ENCODE assay signal across 8 mouse cellular contexts in the genomic region with DNA sequence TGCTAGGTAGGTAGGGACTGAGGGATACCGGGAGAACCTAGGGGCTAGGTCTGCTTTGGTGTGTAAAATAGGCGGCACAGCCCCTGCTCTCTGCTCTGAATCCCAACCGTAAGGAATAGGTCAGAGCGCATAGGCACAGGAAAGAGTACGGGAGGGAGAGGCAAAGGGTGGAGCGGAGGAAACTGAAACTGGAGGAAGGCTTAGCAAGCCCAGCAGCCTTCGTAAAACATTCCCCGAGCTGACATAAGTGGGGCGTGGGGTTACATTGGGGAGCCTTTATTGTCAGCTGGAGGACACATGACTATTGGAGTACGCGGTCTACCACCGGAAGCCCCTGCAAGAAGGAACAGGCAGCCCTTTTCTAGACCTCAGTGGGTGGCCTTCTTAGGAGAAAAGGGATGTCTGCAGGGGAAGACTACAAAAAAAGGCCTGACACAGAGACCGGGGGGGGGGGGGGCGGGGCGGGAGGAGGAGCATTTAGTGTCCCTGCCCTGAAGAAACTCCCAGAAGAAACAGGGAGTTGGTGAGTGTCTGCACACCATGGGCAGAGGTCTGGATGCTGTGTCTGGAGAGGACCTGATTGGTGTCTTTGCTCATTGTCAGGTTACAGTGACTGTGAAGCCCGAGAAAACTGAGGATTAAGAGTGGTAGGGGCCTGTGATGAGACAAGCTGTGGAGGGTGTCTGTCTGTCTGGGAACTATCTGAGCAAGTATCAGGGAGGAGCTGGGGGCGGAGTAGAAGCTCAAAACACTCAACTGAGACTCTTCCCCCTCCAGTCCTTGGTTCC. TPM values are rescaled to one million over a fixed set of nuclear protein-coding genes. Genes with fewer than 3 reads are reported as not detected.
DNase-seq lines count a peak whose midpoint lies in the region; ATAC-seq and TF ChIP-seq lines count a peak whose summit lies in the region.

No protein-coding gene starts in this region.

- peak; percentile 84 for ATAC-seq in embryonic facial prominence, embryonic 11.5 days (replicated peaks; ENCODE audit: insufficient number of reproducible peaks, low FRiP score, low TSS enrichment, low read depth)
- peak; percentile 11; the same call in 1 of the 2 replicates for ATAC-seq in liver, embryonic 14.5 days (ENCODE audit: insufficient read depth)

- no peaks in the 10 kb centered on the region for H3K27me3 ChIP-seq in embryonic facial prominence, embryonic 11.5 days (ENCODE audit: control insufficient read depth, insufficient read depth, low read length)
- H3K27me3 ChIP-seq in heart, embryonic 10.5 days (ENCODE audit: insufficient read depth, poor library complexity, severe bottlenecking): no peaks in the 10 kb centered on the region
- no peaks in the 10 kb centered on the region for H3K27me3 ChIP-seq in liver, embryonic 14.5 days (ENCODE audit: control insufficient read depth, insufficient read depth, low read length)
- H3K27me3 ChIP-seq in thymus, adult 2 months (ENCODE audit: control insufficient read depth, insufficient read depth, low read length): no peaks in the 10 kb centered on the region

- H3K4me3 ChIP-seq in embryonic facial prominence, embryonic 11.5 days (ENCODE audit: low read depth, low read length): peak overlapping the region; percentile 24
- peak overlapping the region; percentile 60 for H3K4me3 ChIP-seq in heart, embryonic 10.5 days
- H3K4me3 ChIP-seq in liver, embryonic 14.5 days (ENCODE audit: insufficient read depth in 1 of 2, low read depth in 2 of 2, low read length in 2 of 2): peak overlapping the region; percentile 28 to 34
- H3K4me3 ChIP-seq in thymus, adult 2 months (ENCODE audit: control insufficient read depth, insufficient read depth, low read length): peak overlapping the region; percentile 41

- H3K4me1 ChIP-seq in embryonic facial prominence, embryonic 11.5 days (ENCODE audit: control insufficient read depth, insufficient read depth, low read length): no peaks in the 10 kb centered on the region; the same call in 1 of the 2 replicates
- peaks cover 3% of the 10 kb centered on the region; the same call in 1 of the 2 replicates for H3K4me1 ChIP-seq in heart, embryonic 10.5 days
- H3K4me1 ChIP-seq in liver, embryonic 14.5 days (replicated peaks; ENCODE audit: control insufficient read depth in 2 of 2, insufficient read depth in 2 of 2, low read length in 1 of 2): peaks cover 0 to 5% of the 10 kb centered on the region in 2 experiments; a peak in 2 of 4 replicates
- H3K4me1 ChIP-seq in thymus, adult 2 months (replicated peaks; ENCODE audit: control insufficient read depth, insufficient read depth, low read length): peaks cover 10% of the 10 kb centered on the region

- DNase-seq in 3T3-L1 (ENCODE audit: low read depth, low spot score): peak; percentile 28
- peak; percentile 64 for DNase-seq in adrenal gland, adult 2 months
- DNase-seq in embryonic facial prominence, embryonic 11.5 days (ENCODE audit: low spot score): peak; percentile 73
- DNase-seq in heart, embryonic 10.5 days (ENCODE audit: low spot score): no peak
- DNase-seq in kidney, adult 8-10 months: peak; percentile 36 to 61
- DNase-seq in liver, embryonic 14.5 days (ENCODE audit: low read depth in 3 of 3, low spot score in 3 of 3): peak in 1 of 3 experiments; percentile 6
- DNase-seq in naive thymus-derived CD4-positive, alpha-beta T cell, adult 2 months (ENCODE audit: low read depth): peak; percentile 54
- peak; percentile 26 for DNase-seq in thymus, adult 2 months

- TF ChIP-seq POLR2A in thymus, adult 2 months (IDR thresholded peaks at IDR 0.05; ENCODE audit: control insufficient read depth, extremely low read depth, insufficient read depth, low read length, poor library complexity): no peak

- 5% methylated on average over 14 of the region's 17 CpGs for WGBS in embryonic facial prominence, embryonic 11.5 days
- 4% methylated on average over 14 of the region's 17 CpGs for WGBS in heart, embryonic 10.5 days
- WGBS in liver, embryonic 14.5 days (ENCODE audit: insufficient replicate concordance): 5% methylated on average over 14 of the region's 17 CpGs
- WGBS in thymus, adult 2 months: 5% methylated on average over 14 of the region's 17 CpGs

- H3K4me2 ChIP-seq in embryonic facial prominence, embryonic 11.5 days (ENCODE audit: low read depth, low read length): peak overlapping the region; percentile 48
- peak overlapping the region; percentile 55 for H3K4me2 ChIP-seq in liver, embryonic 14.5 days (ENCODE audit: low read depth)

- H3K27ac ChIP-seq in embryonic facial prominence, embryonic 11.5 days (replicated peaks; ENCODE audit: low read depth, low read length): peak overlapping the region; percentile 35; the same call in 1 of the 2 replicates
- H3K27ac ChIP-seq in heart, embryonic 10.5 days: peak overlapping the region; percentile 60
- no peak overlapping the region for H3K27ac ChIP-seq in liver, embryonic 14.5 days
- peak overlapping the region; percentile 34; the same call in 1 of the 2 replicates for H3K27ac ChIP-seq in thymus, adult 2 months (ENCODE audit: control insufficient read depth, insufficient read depth, low read length)

- no peak for TF ChIP-seq EP300 in liver, embryonic 14.5 days (IDR thresholded peaks at IDR 0.05; ENCODE audit: low read depth)

- H3K9me3 ChIP-seq in embryonic facial prominence, embryonic 11.5 days (replicated peaks; ENCODE audit: control insufficient read depth, low read length): no peaks in the 10 kb centered on the region
- H3K9me3 ChIP-seq in heart, embryonic 10.5 days: no peaks in the 10 kb centered on the region
- H3K9me3 ChIP-seq in liver, embryonic 14.5 days (ENCODE audit: control insufficient read depth, low read length): no peaks in the 10 kb centered on the region

- peak overlapping the region; percentile 57 for H3K9ac ChIP-seq in embryonic facial prominence, embryonic 11.5 days (replicated peaks; ENCODE audit: low read length)
- H3K9ac ChIP-seq in liver, embryonic 14.5 days (replicated peaks): 0 out of 2 replicates have a peak overlapping the region, but pooled peaks have one; percentile 3

- TF ChIP-seq CTCF in liver, embryonic 14.5 days (IDR thresholded peaks at IDR 0.05; ENCODE audit: low read depth): no peak
- TF ChIP-seq CTCF in thymus, adult 2 months (IDR thresholded peaks at IDR 0.05; ENCODE audit: borderline replicate concordance, control insufficient read depth, extremely low read depth, insufficient read depth, low read length, poor library complexity): no peak

- H3K36me3 ChIP-seq in embryonic facial prominence, embryonic 11.5 days (replicated peaks; ENCODE audit: control insufficient read depth, insufficient read depth, low read depth, low read length): no peaks in the 10 kb centered on the region
- no peaks in the 10 kb centered on the region for H3K36me3 ChIP-seq in heart, embryonic 10.5 days
- H3K36me3 ChIP-seq in liver, embryonic 14.5 days (replicated peaks; ENCODE audit: control insufficient read depth, insufficient read depth, low read depth): no peaks in the 10 kb centered on the region
- no peaks in the 10 kb centered on the region for H3K36me3 ChIP-seq in thymus, adult 2 months (ENCODE audit: control insufficient read depth, insufficient read depth, low read length)

RNA-seq across cellular contexts. Expression of gene Mill2, which starts 0.8 kb away (rescaled TPM):
- total RNA-seq in adrenal gland, adult 2 months (2021): 1 to 10 TPM; 7.0 to 7.5 TPM
- 4.6 and 4.9 TPM in 2 replicates for polyA plus RNA-seq in adrenal gland, adult 2 months (2012; rRNA removed)
- polyA plus RNA-seq in embryonic facial prominence, embryonic 11.5 days (2014; fragmentation: Nextera tagmentation; extraction: Ambion mirVana): 0.20 and 0.33 TPM in 2 replicates
- polyA plus RNA-seq in heart, embryonic 10.5 days (2016; fragmentation: Nextera tagmentation; extraction: Ambion mirVana): 0.04 and 0.21 TPM in 2 replicates
- 0.16 and 0.18 TPM in 2 replicates for polyA plus RNA-seq in liver, embryonic 14.5 days (2012; rRNA removed)
- 0.09 and 0.19 TPM in 2 replicates for polyA plus RNA-seq in liver, embryonic 14.5 days (2014; fragmentation: Nextera tagmentation; extraction: Ambion mirVana)
- 1.1 and 1.6 TPM in 2 replicates for polyA plus RNA-seq in thymus, adult 2 months (2012; rRNA removed)

RNA-seq across cellular contexts. Expression of gene Psg17, which starts 19.2 kb away (rescaled TPM):
- total RNA-seq in adrenal gland, adult 2 months (2021): not detected
- polyA plus RNA-seq in adrenal gland, adult 2 months (2012; rRNA removed): not detected in 2 replicates
- not detected in 2 replicates for polyA plus RNA-seq in embryonic facial prominence, embryonic 11.5 days (2014; fragmentation: Nextera tagmentation; extraction: Ambion mirVana)
- not detected in 2 replicates for polyA plus RNA-seq in heart, embryonic 10.5 days (2016; fragmentation: Nextera tagmentation; extraction: Ambion mirVana)
- polyA plus RNA-seq in liver, embryonic 14.5 days (2012; rRNA removed): 0.03 TPM in 1 of 2 replicates, not detected in the other
- not detected in 2 replicates for polyA plus RNA-seq in liver, embryonic 14.5 days (2014; fragmentation: Nextera tagmentation; extraction: Ambion mirVana)
- polyA plus RNA-seq in thymus, adult 2 months (2012; rRNA removed): 0.09 TPM in 2 replicates

RNA-seq across cellular contexts. Expression of gene Pglyrp1, which starts 30.6 kb away (rescaled TPM):
- total RNA-seq in adrenal gland, adult 2 months (2021): 1 to 10 TPM; 1.2 TPM
- polyA plus RNA-seq in adrenal gland, adult 2 months (2012; rRNA removed): 3.6 and 5.2 TPM in 2 replicates
- 0.49 and 0.70 TPM in 2 replicates for polyA plus RNA-seq in embryonic facial prominence, embryonic 11.5 days (2014; fragmentation: Nextera tagmentation; extraction: Ambion mirVana)
- polyA plus RNA-seq in heart, embryonic 10.5 days (2016; fragmentation: Nextera tagmentation; extraction: Ambion mirVana): 0.26 and 0.43 TPM in 2 replicates
- polyA plus RNA-seq in liver, embryonic 14.5 days (2012; rRNA removed): 10.5 and 15.1 TPM in 2 replicates
- 23.2 and 32.0 TPM in 2 replicates for polyA plus RNA-seq in liver, embryonic 14.5 days (2014; fragmentation: Nextera tagmentation; extraction: Ambion mirVana)
- polyA plus RNA-seq in thymus, adult 2 months (2012; rRNA removed): 49.8 and 59.4 TPM in 2 replicates

RNA-seq across cellular contexts. Expression of gene Psg19, which starts 42.3 kb away (rescaled TPM):
- not detected for total RNA-seq in adrenal gland, adult 2 months (2021)
- polyA plus RNA-seq in adrenal gland, adult 2 months (2012; rRNA removed): not detected in 2 replicates
- not detected in 2 replicates for polyA plus RNA-seq in embryonic facial prominence, embryonic 11.5 days (2014; fragmentation: Nextera tagmentation; extraction: Ambion mirVana)
- polyA plus RNA-seq in heart, embryonic 10.5 days (2016; fragmentation: Nextera tagmentation; extraction: Ambion mirVana): not detected in 2 replicates
- not detected in 2 replicates for polyA plus RNA-seq in liver, embryonic 14.5 days (2012; rRNA removed)
- polyA plus RNA-seq in liver, embryonic 14.5 days (2014; fragmentation: Nextera tagmentation; extraction: Ambion mirVana): not detected in 2 replicates
- not detected in 2 replicates for polyA plus RNA-seq in thymus, adult 2 months (2012; rRNA removed)
